Mouse (Mus musculus) cortical plate, adult 2 months (tissue): ENCODE data around the gene Chd1l. TPM values are rescaled to one million over a fixed set of nuclear protein-coding genes. Genes with fewer than 3 reads are reported as not detected.

ENCODE experiments used
- H3K27ac ChIP-seq: fragments of 200-500 bp; 2 replicates; pipeline ENCODE4 v1.5.1; 2012; ENCODE audit warnings: low read length, control low read depth, inconsistent platforms; ENCODE audit not compliant: insufficient read depth
- H3K4me1 ChIP-seq: fragments of 200-500 bp; 2 replicates; pipeline ENCODE4 v1.6.1; 2011; ENCODE audit warnings: low read length; ENCODE audit not compliant: control insufficient read depth, insufficient read depth
- H3K4me3 ChIP-seq: fragments of 200-500 bp; 2 replicates; pipeline ENCODE4 v1.5.1; 2011; ENCODE audit warnings: mild to moderate bottlenecking, low read length, control low read depth; ENCODE audit not compliant: insufficient read depth
- CTCF ChIP-seq: fragments of 200-500 bp; IDR thresholded peaks from 2 replicates; pipeline ENCODE4 v1.5.1; 2011; ENCODE audit warnings: mild to moderate bottlenecking, control low read depth, low read length; ENCODE audit not compliant: insufficient read depth; ENCODE audit errors: extremely low read depth
- POLR2A ChIP-seq: fragments of 200-500 bp; IDR thresholded peaks from 2 replicates; pipeline ENCODE4 v1.6.1; 2011; ENCODE audit warnings: mild to moderate bottlenecking, low read length, control low read depth; ENCODE audit not compliant: insufficient read depth; ENCODE audit errors: extremely low read depth
- polyA plus RNA-seq: library from polyadenylated mRNA; depleted of rRNA; stranded (reverse); fragments of >200 nt; gene quantifications from 2 replicates; pipeline ENCODE4 v1.2.3, GENCODE M21; 2012

The Chd1l gene
- polyA plus RNA-seq, 1 experiment = 7.6 TPM

- TF ChIP-seq POLR2A = no peak
- TF ChIP-seq CTCF = no peak
- Histone ChIP-seq H3K4me1 (no peaks in the 10 kb centered on the region), H3K27ac (no peak overlapping the region), H3K4me3 (no peak overlapping the region)
Observed at GRCm38 (mm10) chr3:97624611-97625010, 14.6 kb upstream of the Chd1l start.

GRCm38 (mm10) chr3:97620657-97621056, 10.7 kb upstream of the Chd1l start:
- no peak for TF ChIP-seq POLR2A
- no peak for TF ChIP-seq CTCF
- Histone ChIP-seq H3K4me3 (no peak overlapping the region), H3K27ac (no peak overlapping the region), H3K4me1 (no peaks in the 10 kb centered on the region)

GRCm38 (mm10) chr3:97617899-97618298, 7.9 kb upstream of the Chd1l start:
- Histone ChIP-seq H3K27ac (no peak overlapping the region), H3K4me3 (no peak overlapping the region), H3K4me1 (no peaks in the 10 kb centered on the region)
- TF ChIP-seq CTCF = no peak
- TF ChIP-seq POLR2A = no peak

- no peak overlapping the region for H3K27ac ChIP-seq
- no peak overlapping the region for H3K4me3 ChIP-seq
- no peak for TF ChIP-seq CTCF
- no peak for TF ChIP-seq POLR2A
- H3K4me1 ChIP-seq = no peaks in the 10 kb centered on the region
Observed at GRCm38 (mm10) chr3:97617091-97617825, 7.3 kb upstream of the Chd1l start.

- no peak overlapping the region for H3K27ac ChIP-seq
- TF ChIP-seq CTCF = no peak
- H3K4me3 ChIP-seq = no peak overlapping the region
- H3K4me1 ChIP-seq = no peaks in the 10 kb centered on the region
Observed at GRCm38 (mm10) chr3:97615933-97616332, 5.9 kb upstream of the Chd1l start.

- H3K4me1 ChIP-seq = no peaks in the 10 kb centered on the region
- H3K4me3 ChIP-seq = no peak overlapping the region
- no peak overlapping the region for H3K27ac ChIP-seq
- TF ChIP-seq POLR2A (no peak), CTCF (no peak)
Observed at GRCm38 (mm10) chr3:97615154-97615553, 5.2 kb upstream of the Chd1l start.

- H3K4me1 ChIP-seq = no peaks in the 10 kb centered on the region
- no peak for TF ChIP-seq POLR2A
- TF ChIP-seq CTCF = no peak
- no peak overlapping the region for H3K4me3 ChIP-seq
- no peak overlapping the region for H3K27ac ChIP-seq
Observed at GRCm38 (mm10) chr3:97611021-97611420, 1.0 kb upstream of the Chd1l start.

- TF ChIP-seq CTCF (0 out of 2 replicates have a peak, but pooled peaks have one; percentile 1), POLR2A (no peak)
Observed at GRCm38 (mm10) chr3:97609201-97609844, 680 bp downstream of the Chd1l start.

GRCm38 (mm10) chr3:97600050-97600832, 9.8 kb downstream of the Chd1l start:
- H3K27ac ChIP-seq = no peak overlapping the region
- no peak overlapping the region for H3K4me3 ChIP-seq
- TF ChIP-seq CTCF (no peak), POLR2A (no peak)
- H3K4me1 ChIP-seq = no peaks in the 10 kb centered on the region

More at GRCm38 (mm10) chr3:97609201-97609844, 680 bp downstream of the Chd1l start:
- peak overlapping the region; percentile 20; the same call in 1 of the 2 replicates for H3K27ac ChIP-seq
- H3K4me1 ChIP-seq = no peaks in the 10 kb centered on the region
- peak overlapping the region; percentile 57 for H3K4me3 ChIP-seq

- Histone ChIP-seq H3K4me3 (no peak overlapping the region), H3K27ac (no peak overlapping the region), H3K4me1 (no peaks in the 10 kb centered on the region)
- TF ChIP-seq POLR2A = no peak
- TF ChIP-seq CTCF = no peak
Observed at GRCm38 (mm10) chr3:97596796-97597195, 13.2 kb downstream of the Chd1l start.
